Mouse (Mus musculus) G1E-ER4 (cell line): ENCODE data around the gene Ptprs. TPM values are rescaled to one million over a fixed set of nuclear protein-coding genes. Genes with fewer than 3 reads are reported as not detected.

Experiments
- GATA1 ChIP-seq: IDR thresholded peaks from one replicate; pipeline ENCODE4 v1.8.0; 2012; ENCODE audit warnings: low read length, inconsistent platforms
- polyA plus RNA-seq: library from polyadenylated mRNA; stranded (reverse); fragments of >175 nt; gene quantifications from 2 replicates; pipeline ENCODE4 v1.2.3, GENCODE M21; 2012

Ptprs gene
- polyA plus RNA-seq, 1 experiment: 48.5 TPM

- TF ChIP-seq GATA1: no peak
These were observed 29.1 kb upstream of the Ptprs start for GRCm38 (mm10) chr17:56505401-56505800.

- TF ChIP-seq GATA1: no peak
These were observed 26.2 kb upstream of the Ptprs start for GRCm38 (mm10) chr17:56502526-56502925.

GRCm38 (mm10) chr17:56499229-56499628, 22.9 kb upstream of the Ptprs start:
- no peak for TF ChIP-seq GATA1

DNA sequence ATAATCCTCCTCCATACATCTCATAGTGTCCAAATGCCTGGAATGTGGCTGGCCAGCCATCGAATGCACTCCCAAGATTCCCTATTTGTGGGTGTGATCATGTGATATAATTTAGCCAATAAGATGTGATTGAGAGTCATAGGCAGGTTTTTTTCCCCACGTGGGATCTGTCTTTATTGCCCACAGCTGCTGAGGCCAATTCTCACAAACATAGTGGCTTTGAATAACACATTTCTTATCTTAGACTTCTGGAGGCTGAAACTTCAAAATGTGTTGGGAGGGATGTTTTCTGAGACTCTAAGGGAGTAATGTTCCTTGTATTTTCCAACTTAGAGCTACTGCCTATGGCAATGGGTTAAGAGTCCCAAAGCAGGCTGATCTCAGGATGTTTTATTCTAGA, 18.2 kb upstream of the Ptprs start:
- TF ChIP-seq GATA1: no peak

DNA sequence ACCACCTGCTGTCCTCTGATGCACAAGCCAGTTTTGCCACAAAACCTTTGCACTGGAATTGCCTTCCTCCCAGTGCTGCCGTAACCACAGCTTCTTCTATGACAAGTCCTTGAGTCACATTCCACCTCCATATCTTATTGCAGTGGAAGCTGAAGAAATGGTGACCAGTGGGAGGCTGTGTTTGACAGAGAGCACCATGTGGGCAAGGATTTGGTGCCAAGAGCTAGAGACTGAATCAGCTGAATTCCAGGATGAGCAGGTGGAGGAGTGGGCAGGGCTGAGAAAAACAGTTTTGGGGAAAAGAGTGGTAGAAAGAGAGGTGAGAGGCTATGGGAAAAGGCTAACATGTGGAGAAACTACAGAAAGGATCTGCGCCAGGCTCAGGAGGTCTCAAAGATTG, 17.6 kb upstream of the Ptprs start:
- TF ChIP-seq GATA1: no peak

GRCm38 (mm10) chr17:56490438-56491152, 14.3 kb upstream of the Ptprs start:
- TF ChIP-seq GATA1: no peak

GRCm38 (mm10) chr17:56488028-56488427, 11.7 kb upstream of the Ptprs start:
- no peak for TF ChIP-seq GATA1

DNA sequence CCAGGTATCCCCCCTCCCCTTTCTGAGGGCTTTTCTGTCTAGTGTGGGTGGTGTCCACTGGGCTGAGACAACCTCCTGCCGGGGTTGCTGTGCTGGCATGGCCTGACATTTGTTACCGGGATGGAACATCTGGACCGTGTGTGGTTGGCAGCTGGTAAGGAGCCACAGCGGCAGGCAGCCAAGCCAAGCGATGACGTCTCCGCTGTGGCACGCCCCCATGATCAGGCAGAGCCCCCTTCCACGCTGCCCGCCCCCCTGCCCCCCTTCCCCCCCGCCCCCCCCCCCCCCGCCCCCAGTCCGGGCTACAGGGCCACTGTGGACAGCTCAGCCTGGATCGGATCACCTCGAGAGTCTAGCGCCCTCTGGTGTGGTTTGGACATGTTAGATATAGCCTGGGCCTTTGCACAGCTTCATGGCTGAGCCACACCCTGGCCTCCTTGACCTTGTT, 11.2 kb upstream of the Ptprs start:
- no peak for TF ChIP-seq GATA1

DNA sequence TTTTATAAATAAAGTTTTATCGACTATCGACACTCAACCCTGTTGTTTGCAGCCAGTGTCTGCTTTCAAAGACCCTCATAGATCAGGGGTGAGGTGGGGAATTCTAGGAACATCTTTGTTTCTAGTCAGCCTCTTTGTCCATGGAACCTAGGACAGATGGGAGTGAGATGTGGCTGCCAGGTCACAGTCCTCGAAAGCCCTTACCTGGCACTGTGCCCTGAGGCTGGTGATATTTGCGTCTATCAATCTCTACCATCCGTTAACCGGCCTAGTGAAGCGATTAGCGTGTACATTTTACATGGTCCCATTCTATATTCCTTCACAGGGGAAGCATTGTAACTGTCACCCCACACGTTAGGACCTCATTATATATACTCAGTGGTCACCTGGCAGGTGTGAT, 9.6 kb upstream of the Ptprs start:
- TF ChIP-seq GATA1: no peak

GRCm38 (mm10) chr17:56485118-56485517, 8.8 kb upstream of the Ptprs start:
- TF ChIP-seq GATA1: no peak

DNA sequence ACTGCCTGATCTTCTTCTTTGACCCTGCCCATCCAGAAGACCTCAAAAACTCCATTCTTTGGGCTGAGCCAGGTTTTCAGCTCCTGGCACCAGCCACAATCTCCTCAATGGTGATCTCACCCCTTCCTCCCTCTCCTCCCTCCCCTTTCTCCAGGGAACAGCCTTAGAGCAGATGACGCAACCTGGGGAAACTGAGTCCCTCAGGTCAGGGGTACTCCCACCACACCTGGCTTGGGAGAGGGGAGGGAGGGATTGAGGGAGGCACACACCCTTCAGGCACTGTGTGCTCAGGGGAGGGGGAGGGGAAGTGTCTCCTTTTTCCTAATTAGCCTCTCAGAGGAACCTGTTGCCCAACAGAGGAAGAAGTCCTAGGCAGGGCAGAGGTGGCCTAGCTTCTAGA, 6.4 kb upstream of the Ptprs start:
- TF ChIP-seq GATA1: no peak

- no peak for TF ChIP-seq GATA1
These were observed 3.1 kb upstream of the Ptprs start for GRCm38 (mm10) chr17:56479358-56479757.

DNA sequence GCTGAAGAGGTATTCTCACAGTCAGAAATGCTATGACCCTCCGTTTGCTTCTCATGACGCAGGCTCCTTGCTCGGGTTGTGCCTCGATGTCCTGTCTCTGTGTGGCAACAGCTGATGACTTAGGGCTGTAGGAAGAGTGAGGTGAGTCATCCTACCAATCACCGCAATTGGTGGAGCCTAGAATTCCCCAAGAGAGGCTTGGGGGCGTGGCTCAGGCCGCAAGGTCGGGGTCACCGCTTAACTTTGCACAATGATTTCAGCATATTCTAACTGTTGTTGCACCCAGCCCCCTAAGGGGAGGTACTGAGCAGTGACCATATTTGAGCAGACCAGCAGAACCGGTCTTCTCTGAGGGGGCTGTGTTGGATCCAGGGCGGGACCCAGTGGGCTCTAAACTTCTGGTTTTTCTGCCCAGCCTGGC, 1.9 kb upstream of the Ptprs start:
- no peak for TF ChIP-seq GATA1

GRCm38 (mm10) chr17:56477191-56477818, 1.0 kb upstream of the Ptprs start:
- no peak for TF ChIP-seq GATA1

DNA sequence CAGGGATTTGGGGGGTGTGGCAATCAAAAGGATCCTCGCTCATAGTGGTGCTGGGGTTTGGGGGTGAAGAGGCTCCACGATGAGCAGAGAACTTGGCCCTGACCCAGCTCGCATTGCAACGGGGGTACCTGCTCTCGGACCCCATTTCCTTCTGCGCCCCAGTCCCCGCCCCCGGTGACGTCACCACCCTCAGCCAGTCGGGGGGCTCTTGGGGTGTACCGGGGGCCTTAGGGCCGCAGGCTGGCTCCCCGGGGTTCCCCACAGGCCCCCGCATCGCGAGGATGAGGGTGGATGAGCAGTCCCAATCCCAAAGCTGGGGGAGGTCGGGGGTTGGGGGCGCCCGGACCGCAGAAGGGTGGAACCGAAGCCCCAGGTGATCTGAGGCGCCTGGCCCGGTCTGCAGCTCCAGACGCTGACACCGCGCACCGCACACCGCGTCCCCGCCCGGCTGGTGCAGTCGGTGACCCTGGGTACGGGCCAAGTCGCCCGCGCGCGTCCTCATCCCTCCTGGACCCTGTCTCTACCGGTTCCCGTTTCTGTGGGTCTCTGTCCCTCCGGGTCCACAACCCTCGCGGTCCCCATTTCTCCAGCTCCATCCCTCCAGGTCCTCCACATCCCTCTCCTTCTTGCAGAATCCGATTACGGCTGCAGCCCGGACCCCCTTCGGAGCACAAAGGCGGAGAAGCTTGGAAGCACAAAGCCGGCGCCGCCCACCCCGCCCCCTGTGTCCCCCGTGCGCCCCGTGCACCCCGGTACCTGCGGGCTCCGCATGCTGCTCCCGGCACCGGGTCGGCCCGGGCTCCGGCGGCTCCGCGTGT, 490 bp downstream of the Ptprs start:
- no peak for TF ChIP-seq GATA1

GRCm38 (mm10) chr17:56474831-56475581, 1.3 kb downstream of the Ptprs start:
- no peak for TF ChIP-seq GATA1
